7 mouse cellular contexts compared by ENCODE assay signal in genomic region chr10:41809771-41810563, GRCm38 (mm10). TPM values are rescaled to one million over a fixed set of nuclear protein-coding genes. Genes with fewer than 3 reads are reported as not detected.
DNase-seq lines count a peak whose midpoint lies in the region; ATAC-seq and TF ChIP-seq lines count a peak whose summit lies in the region.

Gene Cep57l1 (minus strand): TSS chr10:41809871.
Gene Sesn1 (plus strand): TSS chr10:41809935.

- H3K4me2 ChIP-seq in embryonic facial prominence, embryonic 12.5 days (replicated peaks) = peak within 1 kb of the TSS; percentile 78
- peak within 1 kb of the TSS; percentile 79 for H3K4me2 ChIP-seq in limb, embryonic 12.5 days
- H3K4me2 ChIP-seq in midbrain, embryonic 15.5 days = peak within 1 kb of the TSS; percentile 80

- H3K27me3 ChIP-seq in embryonic facial prominence, embryonic 12.5 days = no peaks in the 10 kb centered on the region
- no peaks in the 10 kb centered on the region for H3K27me3 ChIP-seq in kidney, adult 2 months (replicated peaks; ENCODE audit: control insufficient read depth, insufficient read depth, low read length)
- no peaks in the 10 kb centered on the region for H3K27me3 ChIP-seq in limb, embryonic 12.5 days
- no peaks in the 10 kb centered on the region for H3K27me3 ChIP-seq in midbrain, embryonic 15.5 days (replicated peaks)
- no peaks in the 10 kb centered on the region for H3K27me3 ChIP-seq in spleen, adult 2 months (ENCODE audit: control insufficient read depth, insufficient read depth, low read length)

- under 1% methylated on average over 65 of the region's 69 CpGs for WGBS in embryonic facial prominence, embryonic 12.5 days
- under 1% methylated on average over 69 of the region's 69 CpGs for WGBS in kidney, adult 2 months
- WGBS in limb, embryonic 12.5 days = under 1% methylated on average over 67 of the region's 69 CpGs
- WGBS in midbrain, embryonic 15.5 days = under 1% methylated on average over 68 of the region's 69 CpGs
- under 1% methylated on average over 68 of the region's 69 CpGs for WGBS in spleen, adult 2 months

- DNase-seq in adrenal gland, postnatal 25 days = peak; percentile 93
- peak; percentile 94 to 95 for DNase-seq in heart, adult 18-20 months
- DNase-seq in kidney, adult 2 months = peak; percentile 97
- peak; percentile 82 to 83 for DNase-seq in spleen, adult 2 months (ENCODE audit: low read depth in 1 of 2, low spot score in 2 of 2)

- H3K4me3 ChIP-seq in embryonic facial prominence, embryonic 12.5 days = peak within 1 kb of the TSS; percentile 75
- peak within 1 kb of the TSS; percentile 87 for H3K4me3 ChIP-seq in kidney, adult 2 months (ENCODE audit: insufficient read depth, low read depth, low read length)
- H3K4me3 ChIP-seq in limb, embryonic 12.5 days (replicated peaks) = peak within 1 kb of the TSS; percentile 65
- H3K4me3 ChIP-seq in midbrain, embryonic 15.5 days = peak within 1 kb of the TSS; percentile 97
- peak within 1 kb of the TSS; percentile 83 for H3K4me3 ChIP-seq in spleen, adult 2 months (ENCODE audit: extremely low read depth, insufficient read depth, insufficient read length)

- no peaks in the 10 kb centered on the region for H3K36me3 ChIP-seq in embryonic facial prominence, embryonic 12.5 days
- H3K36me3 ChIP-seq in kidney, adult 2 months (ENCODE audit: control insufficient read depth, insufficient read depth, low read length) = no peaks in the 10 kb centered on the region
- no peaks in the 10 kb centered on the region for H3K36me3 ChIP-seq in limb, embryonic 12.5 days
- H3K36me3 ChIP-seq in midbrain, embryonic 15.5 days (replicated peaks) = no peaks in the 10 kb centered on the region
- no peaks in the 10 kb centered on the region for H3K36me3 ChIP-seq in spleen, adult 2 months (ENCODE audit: control insufficient read depth, insufficient read depth, low read length)

- no peak for TF ChIP-seq CTCF in kidney, adult 2 months (conservative IDR thresholded peaks at IDR 0.05; ENCODE audit: insufficient read depth, insufficient read length, low read depth, low read length)
- no peak for TF ChIP-seq CTCF in spleen, adult 2 months (IDR thresholded peaks at IDR 0.05; ENCODE audit: extremely low read depth, insufficient read depth, insufficient read length, insufficient replicate concordance)

- H3K9me3 ChIP-seq in embryonic facial prominence, embryonic 12.5 days = no peaks in the 10 kb centered on the region
- H3K9me3 ChIP-seq in limb, embryonic 12.5 days = 0 out of 2 replicates have a peak, but pooled peaks cover 9% of the 10 kb centered on the region
- no peaks in the 10 kb centered on the region for H3K9me3 ChIP-seq in midbrain, embryonic 15.5 days

- peak within 1 kb of the TSS; percentile 78 for H3K9ac ChIP-seq in embryonic facial prominence, embryonic 12.5 days
- peak within 1 kb of the TSS; percentile 75 for H3K9ac ChIP-seq in limb, embryonic 12.5 days (replicated peaks)
- H3K9ac ChIP-seq in midbrain, embryonic 15.5 days = peak within 1 kb of the TSS; percentile 92

- peaks cover 22% of the 10 kb centered on the region for H3K4me1 ChIP-seq in embryonic facial prominence, embryonic 12.5 days
- no peaks in the 10 kb centered on the region; the same call in 1 of the 2 replicates for H3K4me1 ChIP-seq in kidney, adult 2 months (ENCODE audit: control insufficient read depth, insufficient read depth, low read length)
- H3K4me1 ChIP-seq in limb, embryonic 12.5 days (replicated peaks) = peaks cover 25% of the 10 kb centered on the region
- H3K4me1 ChIP-seq in midbrain, embryonic 15.5 days = peaks cover 40% of the 10 kb centered on the region
- H3K4me1 ChIP-seq in spleen, adult 2 months (ENCODE audit: control insufficient read depth, insufficient read depth, insufficient read length) = peaks cover 6% of the 10 kb centered on the region; the same call in 1 of the 2 replicates

- H3K27ac ChIP-seq in embryonic facial prominence, embryonic 12.5 days = peak within 1 kb of the TSS; percentile 96
- H3K27ac ChIP-seq in kidney, adult 2 months (ENCODE audit: insufficient read depth, low read depth, low read length) = peak within 1 kb of the TSS; percentile 97
- H3K27ac ChIP-seq in limb, embryonic 12.5 days = peak within 1 kb of the TSS; percentile 96
- H3K27ac ChIP-seq in midbrain, embryonic 15.5 days = peak within 1 kb of the TSS; percentile 97
- peak within 1 kb of the TSS; percentile 93 for H3K27ac ChIP-seq in spleen, adult 2 months (ENCODE audit: insufficient read depth, low read length)

- ATAC-seq in embryonic facial prominence, embryonic 12.5 days (ENCODE audit: insufficient number of reproducible peaks, insufficient read depth, low FRiP score, low TSS enrichment) = peak; percentile 95
- peak; percentile 97 for ATAC-seq in limb, embryonic 12.5 days (ENCODE audit: insufficient number of reproducible peaks, insufficient read depth, low FRiP score, low TSS enrichment, low read depth)
- ATAC-seq in midbrain, embryonic 15.5 days (replicated peaks) = peak; percentile 96

- TF ChIP-seq POLR2A in kidney, adult 2 months (IDR thresholded peaks at IDR 0.05; ENCODE audit: low read depth, low read length) = peak; percentile 19
- TF ChIP-seq POLR2A in spleen, adult 2 months (IDR thresholded peaks at IDR 0.05; ENCODE audit: low read depth, low read length) = no peak; the same call in 1 of the 2 replicates

RNA-seq across cellular contexts. Expression of gene Cep57l1, which starts in this region (rescaled TPM):
- 10.1 and 11.8 TPM in 2 replicates for total RNA-seq in adrenal gland, postnatal 25 days (2021)
- polyA plus RNA-seq in embryonic facial prominence, embryonic 12.5 days (2016; fragmentation: Nextera tagmentation; extraction: Ambion mirVana) = 24.1 and 26.3 TPM in 2 replicates
- total RNA-seq in heart, adult 18-20 months (2021) = 1 to 10 TPM; 2.0 to 2.9 TPM
- polyA plus RNA-seq in kidney, adult 2 months (2012; rRNA removed) = 1.6 and 1.9 TPM in 2 replicates
- 22.3 and 24.8 TPM in 2 replicates for polyA plus RNA-seq in limb, embryonic 12.5 days (2016; fragmentation: Nextera tagmentation; extraction: Ambion mirVana)
- 15.8 TPM in 2 replicates for polyA plus RNA-seq in midbrain, embryonic 15.5 days (2015; fragmentation: Nextera tagmentation; extraction: Ambion mirVana)
- polyA plus RNA-seq in spleen, adult 2 months (2012; rRNA removed) = 1.2 and 1.4 TPM in 2 replicates

RNA-seq across cellular contexts. Expression of gene Sesn1, which starts in this region (rescaled TPM):
- 16.3 and 21.5 TPM in 2 replicates for total RNA-seq in adrenal gland, postnatal 25 days (2021)
- polyA plus RNA-seq in embryonic facial prominence, embryonic 12.5 days (2016; fragmentation: Nextera tagmentation; extraction: Ambion mirVana) = 38.9 and 42.3 TPM in 2 replicates
- 100 to 1,000 TPM; 135 to 156 TPM for total RNA-seq in heart, adult 18-20 months (2021)
- 10.4 and 13.2 TPM in 2 replicates for polyA plus RNA-seq in kidney, adult 2 months (2012; rRNA removed)
- 38.6 and 41.0 TPM in 2 replicates for polyA plus RNA-seq in limb, embryonic 12.5 days (2016; fragmentation: Nextera tagmentation; extraction: Ambion mirVana)
- polyA plus RNA-seq in midbrain, embryonic 15.5 days (2015; fragmentation: Nextera tagmentation; extraction: Ambion mirVana) = 33.9 and 35.4 TPM in 2 replicates
- 34.8 and 36.6 TPM in 2 replicates for polyA plus RNA-seq in spleen, adult 2 months (2012; rRNA removed)

Comparison
In these comparisons a context has a peak if more than half of its experiments do, and no peak if none do; other contexts are left out.
1. Peak in every context shown above with its lines: DNase-seq, ATAC-seq, H3K4me3 ChIP-seq and H3K27ac ChIP-seq.